Mouse (Mus musculus): Measurements from ENCODE around the gene Mrpl24. TPM values are rescaled to one million over a fixed set of nuclear protein-coding genes. Genes with fewer than 3 reads are reported as not detected.

Mrpl24 gene
- total RNA-seq, 2 experiments from 2014 or later: 55.0 to 57.0 TPM

DNA sequence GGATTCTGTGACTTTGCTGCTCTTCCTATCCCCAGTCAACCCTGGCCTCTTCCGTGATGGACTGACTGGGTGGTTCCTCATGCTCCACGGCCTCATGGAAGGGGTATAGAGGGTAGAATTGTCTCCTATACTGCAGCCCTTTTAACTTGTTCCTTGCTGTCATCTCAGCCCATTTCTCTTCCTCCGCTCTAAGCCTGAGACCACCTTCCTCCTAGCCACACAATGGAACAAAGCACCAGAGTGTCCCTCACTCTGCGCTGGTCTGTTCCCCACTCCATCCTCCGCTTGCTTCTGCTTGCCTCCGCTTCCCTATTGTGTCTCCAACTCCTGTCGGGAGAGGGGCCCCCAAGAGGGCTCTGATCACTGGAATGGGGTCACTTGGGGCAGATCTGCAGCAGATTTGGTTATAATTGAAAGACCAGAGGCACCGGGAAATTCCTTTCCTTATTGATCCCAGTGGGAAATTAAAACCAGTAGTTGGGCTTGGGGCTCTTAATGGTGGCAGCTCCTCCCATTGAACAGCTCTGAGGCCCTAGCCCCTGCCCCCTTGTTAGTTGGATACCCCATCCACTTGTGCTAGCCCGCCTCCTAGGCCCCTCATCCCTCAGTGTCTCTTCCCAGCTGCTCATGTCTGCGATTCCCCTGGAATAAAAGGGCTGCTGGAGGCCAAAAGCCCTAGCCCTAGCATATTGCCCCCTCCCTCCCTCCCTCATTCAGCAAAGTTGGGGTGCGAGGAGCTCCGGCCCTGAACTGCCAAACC is 26.7 kb downstream of the Mrpl24 start:
- DNase-seq (ENCODE audit: low spot score in 2 of 2): no peak

DNA sequence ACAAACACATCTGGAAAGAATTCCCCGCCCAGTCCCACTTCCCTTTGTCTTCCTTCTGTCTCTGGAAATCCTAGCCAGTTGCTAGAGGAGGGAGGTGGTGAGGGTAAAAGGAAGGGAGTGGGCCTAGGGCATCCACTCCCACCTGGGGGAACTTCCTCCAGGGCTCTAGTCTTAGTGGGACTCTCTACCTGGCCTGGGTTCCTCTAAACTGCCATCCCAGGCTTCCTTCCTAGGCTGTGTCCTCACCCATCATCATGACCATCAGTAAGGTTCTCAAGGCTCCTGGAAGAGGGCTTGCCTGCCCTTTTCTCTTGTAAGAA is 27.2 kb downstream of the Mrpl24 start:
- no peak for DNase-seq (ENCODE audit: low spot score in 2 of 2)

DNA sequence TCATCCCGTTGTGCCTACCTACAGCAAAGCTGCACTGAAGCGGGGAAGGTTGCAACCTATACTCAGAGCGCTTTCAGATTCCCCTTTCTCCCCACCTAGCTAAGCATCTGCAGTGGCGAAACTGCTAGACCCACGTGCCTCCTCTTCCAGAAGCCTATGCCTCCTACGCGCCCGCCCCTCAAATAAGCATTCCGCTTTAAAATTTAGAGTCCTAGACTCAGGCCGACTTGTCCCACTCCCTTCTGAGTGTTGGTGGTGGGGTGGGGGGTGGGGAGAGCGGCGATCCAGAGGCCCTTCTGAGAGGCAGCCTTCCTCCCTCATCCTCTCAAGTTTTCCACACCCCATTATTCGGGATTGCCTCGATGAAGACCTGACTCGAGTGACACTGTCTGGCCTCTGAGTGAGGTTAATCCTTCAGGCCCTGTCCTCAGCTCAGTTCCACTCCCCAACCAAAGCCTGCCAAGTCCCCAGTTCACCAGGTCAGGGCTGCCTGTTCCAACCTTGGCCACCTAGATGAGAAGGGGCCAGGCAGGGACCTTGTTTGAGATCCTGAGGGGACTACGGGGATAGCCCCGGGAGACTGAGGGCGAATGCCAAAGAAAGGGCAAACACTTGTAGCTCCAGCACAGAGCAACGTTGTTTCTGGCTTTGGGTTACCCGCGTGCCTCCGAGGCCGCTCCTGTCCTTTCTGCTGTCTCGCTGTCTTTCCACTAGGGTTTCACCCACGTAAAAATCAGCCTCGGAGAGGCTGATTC is 27.9 kb downstream of the Mrpl24 start:
- no peak for DNase-seq (ENCODE audit: low spot score in 2 of 2)

DNA sequence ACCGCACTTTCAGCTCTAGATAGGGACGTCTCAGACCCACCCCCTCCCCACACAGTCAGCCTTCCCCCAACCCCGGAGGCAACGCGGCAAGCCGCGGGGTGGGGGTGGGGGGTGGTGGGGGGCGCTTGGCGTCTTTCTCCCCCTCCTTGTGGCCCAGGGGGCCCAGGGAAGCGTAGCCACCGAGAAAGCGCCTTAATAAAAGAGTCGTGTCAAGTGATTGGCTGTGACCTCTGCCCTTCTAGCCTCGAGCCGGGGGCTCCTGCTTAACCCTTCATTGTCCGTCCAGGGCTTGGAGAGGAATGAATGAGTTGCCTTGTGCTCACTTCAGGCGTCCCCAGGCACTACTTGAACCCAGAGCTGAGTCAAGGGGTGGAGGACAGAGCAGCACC is 28.5 kb downstream of the Mrpl24 start:
- no peak for DNase-seq (ENCODE audit: low spot score in 2 of 2)

DNA sequence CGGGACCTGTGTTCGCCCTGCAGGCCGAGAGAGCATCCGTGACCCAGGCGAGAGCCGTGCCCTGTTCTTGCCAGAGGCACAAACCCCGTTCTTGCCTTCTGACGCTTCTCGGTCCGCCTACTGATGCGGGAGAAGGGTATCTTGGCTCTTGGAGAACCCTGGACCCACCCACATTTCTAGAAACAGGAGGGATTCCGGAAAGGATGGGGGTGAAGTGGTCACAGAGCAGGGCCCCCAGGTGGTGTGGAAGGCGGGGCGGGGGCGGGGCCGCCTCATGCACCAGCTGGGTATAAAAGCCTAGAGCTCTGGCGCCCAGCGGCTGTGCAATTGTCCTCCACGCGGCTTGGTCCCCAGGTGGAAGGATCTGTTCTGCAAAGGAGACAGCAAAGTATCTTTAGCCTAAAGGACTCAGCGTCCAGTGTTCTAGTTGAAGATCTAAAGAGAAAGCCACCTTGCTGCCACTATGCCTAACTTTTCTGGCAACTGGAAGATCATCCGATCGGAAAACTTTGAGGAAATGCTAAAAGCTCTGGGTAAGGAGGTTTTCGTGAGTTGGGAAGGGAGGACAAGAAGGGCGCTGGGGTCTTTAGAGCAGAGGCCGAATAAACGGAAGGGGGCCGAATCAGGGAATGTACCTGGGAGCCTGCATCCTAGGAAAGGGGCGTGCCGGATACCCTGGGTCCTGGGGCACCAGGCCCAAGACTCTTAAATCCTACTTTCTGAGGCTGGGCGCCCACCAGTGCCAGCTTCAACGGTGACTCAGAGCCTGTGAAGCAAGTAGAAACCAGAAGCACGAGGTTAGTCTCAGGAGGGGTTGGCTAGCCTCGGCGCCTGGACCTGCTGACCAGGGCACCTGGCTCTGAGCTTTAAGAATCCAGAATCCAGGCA is 29.3 kb downstream of the Mrpl24 start, which contains the start of gene Crabp2:
Gene Crabp2 (plus strand): TSS at position 289 of the 888 bp plus-strand sequence.
- no peak for DNase-seq (ENCODE audit: low spot score in 2 of 2)

DNA sequence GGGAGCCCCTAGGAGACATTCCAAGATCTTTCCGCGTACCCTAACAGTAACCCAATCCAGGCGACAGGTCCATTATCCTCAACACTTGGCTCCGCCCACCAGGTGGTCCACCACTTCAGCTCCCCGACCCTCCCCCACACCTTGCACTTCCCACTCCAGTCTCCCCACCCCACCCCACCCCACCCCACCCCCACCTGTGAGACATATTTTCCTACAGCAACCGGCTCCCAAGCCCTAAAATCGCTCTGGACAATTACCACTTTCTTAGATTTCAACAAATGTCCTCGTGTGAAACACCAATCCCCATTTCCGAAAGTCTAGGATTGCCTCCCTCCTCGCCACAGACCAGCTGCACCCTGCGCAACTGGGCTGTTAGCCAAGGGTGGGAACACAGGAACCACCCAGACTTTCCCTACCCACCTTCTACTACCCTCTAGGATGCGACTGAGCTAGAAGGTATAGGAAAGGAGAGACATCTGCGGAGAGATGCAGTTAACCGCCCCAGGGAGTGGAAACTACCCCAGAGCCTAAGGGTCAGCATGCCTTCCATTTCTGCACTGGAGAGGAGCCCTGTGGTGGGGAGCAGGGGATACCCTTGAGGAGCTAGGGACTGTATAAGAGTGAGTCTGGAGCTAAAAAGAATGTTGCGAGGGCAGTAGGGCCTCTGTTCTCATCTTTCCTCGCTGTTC is 30.1 kb downstream of the Mrpl24 start:
- no peak for DNase-seq (ENCODE audit: low spot score in 2 of 2)

DNA sequence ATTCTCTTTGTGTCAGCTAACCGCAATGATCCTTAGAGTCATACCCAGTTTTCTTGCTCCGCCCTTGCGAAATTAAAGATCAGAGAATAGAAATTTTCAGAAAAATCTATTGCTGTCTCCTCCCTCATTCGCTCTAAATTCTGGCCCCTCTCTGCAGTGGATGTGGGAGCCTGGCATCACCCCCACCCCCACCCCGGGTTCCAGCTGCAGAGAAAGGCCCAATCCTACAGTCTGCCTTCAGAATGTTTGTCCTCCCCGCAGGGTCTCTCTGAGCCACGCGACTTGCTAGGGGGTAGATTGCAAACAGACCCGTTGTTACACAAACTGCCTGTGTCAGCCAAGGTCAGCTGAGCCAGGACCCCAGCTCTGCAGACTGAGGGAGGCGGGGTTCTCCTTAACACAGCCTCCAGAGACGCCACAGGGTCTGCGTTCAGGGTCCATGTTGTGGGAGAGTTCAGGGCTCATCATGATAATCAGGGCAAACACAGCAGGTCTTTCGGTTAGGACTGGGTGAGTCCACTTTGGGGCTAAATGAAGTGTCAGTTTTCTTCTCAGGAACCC is 30.7 kb downstream of the Mrpl24 start:
- DNase-seq (ENCODE audit: low spot score in 2 of 2): no peak

DNA sequence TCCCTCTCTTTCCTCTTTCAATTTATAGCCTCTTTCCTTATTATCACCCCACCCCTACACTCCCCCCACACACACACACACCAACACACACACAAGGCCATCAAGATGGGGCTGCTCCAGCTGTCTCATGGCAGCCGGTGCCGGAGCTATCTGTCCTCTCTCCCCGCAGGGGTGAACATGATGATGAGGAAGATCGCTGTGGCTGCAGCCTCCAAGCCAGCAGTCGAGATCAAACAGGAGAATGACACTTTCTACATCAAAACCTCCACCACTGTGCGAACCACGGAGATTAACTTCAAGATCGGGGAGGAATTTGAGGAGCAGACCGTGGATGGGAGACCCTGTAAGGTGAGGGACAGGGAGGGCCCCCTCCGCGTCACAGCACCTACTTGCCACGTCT is 32.6 kb downstream of the Mrpl24 start:
- no peak for DNase-seq (ENCODE audit: low spot score in 2 of 2)

DNA sequence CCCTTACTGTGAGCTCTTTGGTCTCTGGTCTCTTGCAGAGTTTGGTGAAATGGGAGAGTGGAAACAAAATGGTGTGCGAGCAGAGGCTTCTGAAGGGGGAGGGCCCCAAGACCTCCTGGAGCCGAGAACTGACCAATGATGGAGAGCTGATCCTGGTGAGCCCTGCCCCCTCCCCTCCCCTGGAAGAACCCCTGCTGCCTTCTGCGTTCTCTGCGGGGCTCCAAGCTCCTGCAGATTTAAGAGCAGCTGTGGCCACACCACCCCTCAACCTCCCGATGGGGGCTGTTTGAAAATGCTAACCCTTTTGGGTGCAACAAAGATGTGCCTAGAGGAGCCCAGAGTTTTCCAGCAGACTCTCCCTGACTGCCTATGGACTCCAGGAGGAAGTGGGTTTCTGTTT is 33.1 kb downstream of the Mrpl24 start:
- DNase-seq (ENCODE audit: low spot score in 2 of 2): peak in 1 of 2 experiments; percentile 43

DNA sequence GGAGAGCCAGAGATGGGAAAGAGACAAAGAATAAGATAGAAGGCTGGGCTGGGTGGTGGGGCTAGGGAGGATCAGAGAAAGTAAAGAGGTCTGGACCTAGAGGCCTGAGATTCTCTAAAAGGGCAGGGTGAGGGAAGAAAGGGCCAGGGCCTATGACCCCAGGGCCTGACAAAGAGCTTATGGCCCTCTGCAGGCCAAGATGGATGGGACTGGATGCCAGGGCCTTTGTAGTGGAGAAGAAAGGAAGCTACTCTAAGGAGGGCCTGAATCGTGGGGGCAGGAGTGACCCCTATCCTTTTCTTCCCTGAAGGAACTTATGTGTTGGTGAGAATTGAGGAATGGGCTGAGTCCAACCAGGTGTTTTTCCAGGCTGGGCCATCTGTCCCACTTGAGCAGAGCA is 38.8 kb downstream of the Mrpl24 start:
- DNase-seq (ENCODE audit: low spot score in 2 of 2): no peak

DNA sequence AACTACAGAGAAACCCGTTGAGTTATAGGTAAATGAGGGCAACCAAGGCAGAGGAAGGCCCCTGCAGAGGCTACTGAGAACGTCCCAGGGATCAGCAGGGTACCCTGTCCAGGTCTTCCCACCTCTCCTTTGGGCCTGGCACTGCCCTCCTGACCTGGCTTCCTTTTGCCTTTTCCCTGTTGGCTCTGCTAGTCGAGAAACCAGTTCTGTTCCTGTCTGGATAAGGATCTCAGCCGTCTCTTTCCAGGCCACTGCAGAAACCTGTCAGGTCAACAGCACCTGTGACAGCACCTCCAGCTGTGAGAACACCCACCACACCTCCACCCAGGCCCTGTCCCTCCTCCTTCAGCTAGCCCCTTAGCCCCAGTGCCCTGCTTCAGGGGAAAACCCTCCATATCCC is 39.2 kb downstream of the Mrpl24 start:
- no peak for DNase-seq (ENCODE audit: low spot score in 2 of 2)

DNA sequence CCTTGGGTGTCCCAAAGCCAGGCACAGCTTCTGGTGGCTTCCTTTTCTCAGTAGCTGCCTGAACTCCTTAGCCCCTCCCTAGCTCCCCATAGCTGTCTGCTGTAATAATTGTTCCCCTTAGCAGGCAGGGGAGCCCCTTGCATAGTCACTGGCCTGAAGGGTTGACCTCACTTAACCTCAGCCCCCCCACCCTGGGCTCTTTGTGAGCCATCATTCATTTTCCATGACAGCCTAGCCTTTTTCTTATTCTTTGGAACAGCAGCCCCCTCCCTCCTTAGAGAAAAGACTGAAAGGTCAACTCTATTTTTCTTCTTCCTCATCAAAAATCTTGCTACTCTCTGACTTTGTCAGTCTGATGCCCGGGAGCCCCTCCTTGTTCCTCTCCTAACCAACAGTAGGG is 39.7 kb downstream of the Mrpl24 start:
- DNase-seq (ENCODE audit: low spot score in 2 of 2): no peak

DNA sequence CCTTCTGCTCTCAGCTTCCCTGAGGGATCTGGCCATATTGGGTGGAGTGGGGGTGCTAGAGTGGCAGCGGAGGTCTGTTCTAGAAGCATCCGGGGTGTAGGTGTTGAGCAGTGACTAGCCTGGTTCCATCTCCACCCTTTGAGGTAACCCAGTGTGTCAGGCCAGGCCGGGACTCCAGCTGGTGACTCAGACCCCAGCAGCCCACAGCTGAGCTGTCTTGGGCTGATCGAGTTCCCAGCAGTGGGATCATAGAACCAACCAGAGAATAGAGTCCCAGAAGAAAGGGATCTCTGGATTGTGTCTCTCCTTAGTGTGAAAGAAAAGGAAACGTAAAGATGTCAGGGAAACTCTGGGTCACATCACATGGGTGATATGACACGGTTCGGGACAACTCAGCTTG is 40.1 kb downstream of the Mrpl24 start:
- DNase-seq (ENCODE audit: low spot score in 2 of 2): no peak

DNA sequence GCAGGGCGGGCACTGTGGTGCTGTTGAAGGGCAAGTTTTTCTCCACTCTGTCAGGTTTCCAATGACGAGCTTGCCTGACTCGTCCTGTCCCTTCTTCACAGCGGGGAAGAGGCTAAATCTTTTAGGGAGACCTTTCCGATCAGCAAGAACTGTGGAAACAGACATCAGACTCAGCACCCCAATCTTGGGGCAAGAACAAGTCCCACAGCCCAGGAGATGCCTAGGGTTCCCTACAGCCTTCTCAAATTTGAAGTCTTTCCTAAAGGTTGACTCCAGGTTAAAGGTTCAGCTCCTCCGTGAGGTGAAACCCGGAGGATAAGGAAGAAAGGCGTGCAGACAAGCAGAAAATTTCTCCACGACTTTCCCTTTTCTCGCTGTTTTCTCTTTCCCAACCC is 40.9 kb downstream of the Mrpl24 start:
- DNase-seq (ENCODE audit: low spot score in 2 of 2): no peak

DNA sequence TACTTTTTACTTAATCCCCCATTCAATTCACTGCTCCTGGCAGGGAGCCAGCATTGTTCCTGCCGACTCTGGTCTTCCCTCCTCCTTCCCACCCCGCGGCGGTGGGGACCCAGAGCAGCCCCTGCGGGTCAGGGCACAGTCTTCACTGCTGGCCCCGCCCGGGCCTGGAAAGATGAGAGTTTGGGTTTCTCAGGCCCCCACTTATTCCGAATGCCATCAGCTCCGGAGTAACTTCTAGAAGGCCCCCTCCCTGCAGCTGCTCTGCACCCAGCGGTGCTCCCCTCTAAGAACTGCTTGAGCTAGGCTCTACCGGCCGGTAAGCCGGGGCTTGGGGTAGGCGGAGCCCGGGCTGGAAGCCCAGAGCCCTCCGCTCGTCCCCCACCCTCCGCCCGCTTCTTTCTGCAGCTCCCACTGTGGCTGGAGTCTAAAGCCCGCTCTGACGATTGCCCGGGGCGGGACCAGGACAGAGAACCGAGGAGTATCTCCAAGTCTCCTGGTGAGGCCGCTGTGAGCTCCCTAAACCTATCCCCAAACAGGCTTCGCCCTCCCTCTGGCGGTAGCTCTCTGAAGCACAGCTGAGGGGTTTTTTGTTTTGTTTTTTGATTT is 41.4 kb downstream of the Mrpl24 start:
- DNase-seq (ENCODE audit: low spot score in 2 of 2): peak; percentile 84 to 92

DNA sequence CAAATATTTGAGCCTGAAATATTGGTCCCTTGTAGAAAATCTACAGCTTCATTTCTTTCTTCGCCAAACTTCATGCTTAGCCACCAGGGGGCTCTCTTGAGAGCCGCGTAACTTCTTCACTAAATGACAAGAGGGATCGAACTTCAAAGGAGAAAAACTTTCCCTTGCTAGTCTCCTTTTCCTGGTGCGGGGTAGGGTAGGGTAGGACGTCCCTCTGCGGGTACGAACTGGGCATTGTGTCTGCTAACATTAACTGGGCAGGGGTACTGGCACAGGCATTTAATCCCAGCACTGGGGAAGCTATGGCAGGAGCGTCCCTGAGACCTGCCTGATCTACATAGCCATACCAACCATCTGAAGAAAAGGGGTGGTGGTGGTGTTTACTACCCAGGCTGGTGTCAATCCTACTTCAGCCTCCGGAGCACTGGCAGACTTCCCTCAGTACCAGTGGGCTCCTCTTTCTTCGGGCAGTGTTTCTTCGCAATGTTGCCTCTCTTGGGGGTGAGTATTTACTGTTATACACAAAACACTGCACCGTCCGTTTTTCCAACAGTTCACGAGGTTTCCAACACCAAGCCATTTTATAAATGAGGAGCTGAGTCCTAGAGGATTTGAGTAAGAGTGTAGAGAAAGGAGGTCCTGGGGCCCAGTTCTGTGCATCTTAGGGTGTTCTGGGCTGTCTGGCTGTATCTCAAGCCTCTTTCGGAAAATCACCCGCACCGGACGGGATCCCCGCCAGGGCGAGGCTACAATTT is 51.1 kb downstream of the Mrpl24 start:
- DNase-seq (ENCODE audit: low spot score in 2 of 2): peak in 1 of 2 experiments; percentile 57

DNA sequence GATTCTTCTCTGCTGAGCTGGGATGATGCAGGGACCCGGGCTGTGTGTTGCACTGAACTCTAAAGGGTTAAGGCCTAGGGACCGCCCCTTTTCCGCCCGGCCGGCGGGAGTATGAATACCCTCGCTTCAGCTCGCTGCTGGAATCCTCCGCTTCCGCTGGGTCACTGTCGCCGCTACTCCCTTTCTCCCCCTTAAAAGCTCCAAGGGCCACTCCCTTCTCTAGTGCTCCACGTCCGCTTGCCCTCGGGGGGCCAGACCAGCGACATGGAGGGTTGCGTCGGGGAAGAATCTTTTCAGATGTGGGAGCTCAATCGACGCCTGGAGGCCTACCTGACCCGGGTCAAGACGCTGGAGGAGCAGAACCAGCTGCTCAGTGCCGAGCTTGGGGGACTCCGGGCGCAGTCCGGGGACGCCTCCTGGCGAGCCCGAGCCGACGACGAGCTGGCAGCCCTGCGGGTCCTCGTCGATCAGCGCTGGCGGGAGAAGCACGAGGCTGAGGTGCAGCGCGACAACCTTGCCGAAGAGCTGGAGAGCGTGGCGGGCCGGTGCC is 51.7 kb downstream of the Mrpl24 start, which contains the start of gene Nes:
Gene Nes (plus strand): TSS at position 140 of the 550 bp plus-strand sequence.
- DNase-seq (ENCODE audit: low spot score in 2 of 2): peak in 1 of 2 experiments; percentile 77

DNA sequence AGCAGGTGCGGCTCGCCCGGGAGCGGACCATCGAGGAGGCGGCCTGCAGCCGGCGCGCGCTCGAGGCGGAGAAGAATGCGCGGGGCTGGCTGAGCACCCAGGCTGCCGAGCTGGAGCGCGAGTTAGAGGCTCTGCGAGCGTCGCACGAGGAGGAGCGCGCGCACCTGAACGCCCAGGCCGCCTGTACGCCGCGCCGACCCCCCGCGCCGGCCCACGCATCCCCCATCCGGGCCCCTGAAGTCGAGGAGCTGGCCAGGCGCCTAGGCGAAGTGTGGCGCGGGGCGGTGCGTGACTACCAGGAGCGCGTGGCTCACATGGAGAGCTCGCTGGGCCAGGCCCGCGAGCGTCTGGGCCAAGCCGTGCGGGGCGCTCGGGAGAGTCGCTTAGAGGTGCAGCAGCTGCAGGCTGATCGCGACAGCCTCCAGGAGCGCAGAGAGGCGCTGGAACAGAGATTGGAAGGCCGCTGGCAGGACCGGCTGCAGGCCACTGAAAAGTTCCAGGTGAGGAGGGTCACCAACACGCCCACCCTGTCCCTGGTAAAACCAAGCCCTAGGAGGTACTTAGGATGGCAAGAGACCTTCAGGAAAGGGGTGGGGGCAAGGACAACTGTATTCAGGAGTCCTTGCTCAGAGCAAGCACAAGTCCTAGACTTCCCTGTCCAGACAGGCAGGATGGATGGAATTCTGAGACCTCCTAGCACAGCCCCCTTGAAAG is 52.3 kb downstream of the Mrpl24 start:
- no peak for DNase-seq (ENCODE audit: low spot score in 2 of 2)
